ENCODE assay signal across 12 mouse cellular contexts in genomic region chr13:119400166-119400565, GRCm38 (mm10). TPM values are rescaled to one million over a fixed set of nuclear protein-coding genes. Genes with fewer than 3 reads are reported as not detected.
DNase-seq lines count a peak whose midpoint lies in the region; ATAC-seq and TF ChIP-seq lines count a peak whose summit lies in the region.
"Had no signal": no experiment of that assay in that cellular context is flagged by ENCODE, and none has a peak within 500 bp of the region (broad histone marks: within the 10 kb centered on the region; RNA-seq: fewer than 3 reads in every experiment).

No protein-coding gene starts in this region.

- H3K27ac ChIP-seq in liver, embryonic 14.5 days = no peak overlapping the region
- no peak overlapping the region for H3K27ac ChIP-seq in liver, embryonic 11.5 days (ENCODE audit: low read depth, low read length)
- no peak overlapping the region for H3K27ac ChIP-seq in midbrain, postnatal 0 days (ENCODE audit: low read depth, low read length)
- no peak overlapping the region for H3K27ac ChIP-seq in midbrain, embryonic 14.5 days (replicated peaks; ENCODE audit: low read depth, low read length)

- no peak overlapping the region for H3K4me2 ChIP-seq in liver, embryonic 14.5 days (ENCODE audit: low read depth)
- no peak overlapping the region for H3K4me2 ChIP-seq in liver, embryonic 11.5 days
- no peak overlapping the region for H3K4me2 ChIP-seq in midbrain, postnatal 0 days (ENCODE audit: low read depth, low read length, poor library complexity, severe bottlenecking)
- no peak overlapping the region for H3K4me2 ChIP-seq in midbrain, embryonic 14.5 days (ENCODE audit: low read length)

- no peaks in the 10 kb centered on the region for H3K9me3 ChIP-seq in liver, embryonic 14.5 days (ENCODE audit: control insufficient read depth, low read length)
- no peaks in the 10 kb centered on the region for H3K9me3 ChIP-seq in liver, embryonic 11.5 days (ENCODE audit: control insufficient read depth, low read length)
- no peaks in the 10 kb centered on the region for H3K9me3 ChIP-seq in midbrain, postnatal 0 days (ENCODE audit: low read length)
- H3K9me3 ChIP-seq in midbrain, embryonic 14.5 days (ENCODE audit: control insufficient read depth, low read length) = no peaks in the 10 kb centered on the region

- ATAC-seq in liver, embryonic 14.5 days (ENCODE audit: insufficient read depth) = no peak
- ATAC-seq in liver, embryonic 11.5 days (replicated peaks; ENCODE audit: low FRiP score) = no peak
- no peak for ATAC-seq in midbrain, postnatal 0 days (ENCODE audit: low FRiP score)
- ATAC-seq in midbrain, embryonic 14.5 days (ENCODE audit: low FRiP score, low TSS enrichment) = no peak
- ATAC-seq: Patski had no signal

- TF ChIP-seq CTCF in liver, embryonic 14.5 days (IDR thresholded peaks at IDR 0.05; ENCODE audit: low read depth) = peak; percentile 17; the same call in 1 of the 2 replicates
- TF ChIP-seq CTCF in midbrain, postnatal 0 days (IDR thresholded peaks at IDR 0.05) = no peak

- H3K36me3 ChIP-seq in liver, embryonic 14.5 days (replicated peaks; ENCODE audit: control insufficient read depth, insufficient read depth, low read depth) = no peaks in the 10 kb centered on the region
- no peaks in the 10 kb centered on the region; the same call in 1 of the 2 replicates for H3K36me3 ChIP-seq in liver, embryonic 11.5 days (ENCODE audit: control insufficient read depth, insufficient read depth, low read length)
- peaks cover 17% of the 10 kb centered on the region for H3K36me3 ChIP-seq in midbrain, postnatal 0 days (ENCODE audit: insufficient read depth, low read length)
- peaks cover 40% of the 10 kb centered on the region for H3K36me3 ChIP-seq in midbrain, embryonic 14.5 days (ENCODE audit: control insufficient read depth, insufficient read depth, low read length)

- H3K27me3 ChIP-seq in liver, embryonic 14.5 days (ENCODE audit: control insufficient read depth, insufficient read depth, low read length) = no peaks in the 10 kb centered on the region
- no peaks in the 10 kb centered on the region for H3K27me3 ChIP-seq in liver, embryonic 11.5 days (replicated peaks; ENCODE audit: control insufficient read depth, insufficient read depth, low read length)
- no peaks in the 10 kb centered on the region for H3K27me3 ChIP-seq in midbrain, postnatal 0 days (ENCODE audit: insufficient read depth, low read length)
- no peaks in the 10 kb centered on the region for H3K27me3 ChIP-seq in midbrain, embryonic 14.5 days (ENCODE audit: control insufficient read depth, insufficient read depth, low read length)
- H3K27me3 ChIP-seq: Patski had no signal

- DNase-seq in cerebellum, adult 8-10 months = peak; percentile 5
- DNase-seq in cerebellum, postnatal 25 days = no peak
- DNase-seq in liver, embryonic 14.5 days (ENCODE audit: low read depth in 3 of 3, low spot score in 3 of 3) = no peak
- no peak for DNase-seq in liver, embryonic 11.5 days (ENCODE audit: low spot score)
- DNase-seq in kidney, adult 9 months = peak; percentile 96
- DNase-seq in midbrain, postnatal 0 days (ENCODE audit: low spot score) = no peak
- DNase-seq in midbrain, embryonic 14.5 days = no peak
- no peak for DNase-seq in MN1 (ENCODE audit: low spot score)
- DNase-seq: spleen, adult 18-20 months; thymus, postnatal 14 days had no signal

- no peak overlapping the region for H3K4me3 ChIP-seq in liver, embryonic 14.5 days (ENCODE audit: insufficient read depth in 1 of 2, low read depth in 2 of 2, low read length in 2 of 2)
- H3K4me3 ChIP-seq in liver, embryonic 11.5 days (ENCODE audit: low read depth, low read length) = no peak overlapping the region
- H3K4me3 ChIP-seq in midbrain, postnatal 0 days (ENCODE audit: low read depth, low read length) = no peak overlapping the region
- no peak overlapping the region for H3K4me3 ChIP-seq in midbrain, embryonic 14.5 days (replicated peaks; ENCODE audit: low read depth, low read length)
- H3K4me3 ChIP-seq: erythroblast, embryonic 14.5 days had no signal

- no peak for TF ChIP-seq EP300 in liver, embryonic 14.5 days (IDR thresholded peaks at IDR 0.05; ENCODE audit: low read depth)

- H3K9ac ChIP-seq in liver, embryonic 14.5 days (replicated peaks) = no peak overlapping the region
- H3K9ac ChIP-seq in liver, embryonic 11.5 days (ENCODE audit: low read depth, low read length) = no peak overlapping the region
- no peak overlapping the region for H3K9ac ChIP-seq in midbrain, postnatal 0 days (replicated peaks; ENCODE audit: low read length, poor library complexity, severe bottlenecking)
- H3K9ac ChIP-seq in midbrain, embryonic 14.5 days (replicated peaks; ENCODE audit: low read length) = no peak overlapping the region

- H3K4me1 ChIP-seq in liver, embryonic 14.5 days (replicated peaks; ENCODE audit: control insufficient read depth in 2 of 2, insufficient read depth in 2 of 2, low read length in 1 of 2) = no peaks in the 10 kb centered on the region
- no peaks in the 10 kb centered on the region for H3K4me1 ChIP-seq in liver, embryonic 11.5 days (replicated peaks; ENCODE audit: control insufficient read depth, insufficient read depth, low read length)
- H3K4me1 ChIP-seq in midbrain, postnatal 0 days (ENCODE audit: insufficient read depth, low read length) = no peaks in the 10 kb centered on the region
- H3K4me1 ChIP-seq in midbrain, embryonic 14.5 days (ENCODE audit: control insufficient read depth, insufficient read depth, low read length) = no peaks in the 10 kb centered on the region

- WGBS in liver, embryonic 14.5 days (ENCODE audit: insufficient replicate concordance) = 81% methylated on average over 8 of the region's 8 CpGs
- WGBS in liver, embryonic 11.5 days = 88% methylated on average over 8 of the region's 8 CpGs
- WGBS in midbrain, postnatal 0 days = 86% methylated on average over 8 of the region's 8 CpGs
- 91% methylated on average over 8 of the region's 8 CpGs for WGBS in midbrain, embryonic 14.5 days

RNA-seq across cellular contexts. Expression of gene Paip1, which starts 28.2 kb away (rescaled TPM):
- polyA plus RNA-seq in liver, embryonic 14.5 days (2012; rRNA removed) = 6.1 and 9.5 TPM in 2 replicates
- polyA plus RNA-seq in liver, embryonic 14.5 days (2014; fragmentation: Nextera tagmentation; extraction: Ambion mirVana) = 19.1 and 20.1 TPM in 2 replicates
- 43.9 and 44.1 TPM in 2 replicates for polyA plus RNA-seq in liver, embryonic 11.5 days (2014; fragmentation: Nextera tagmentation; extraction: Ambion mirVana)
- total RNA-seq in midbrain, postnatal 0 days (2014; rRNA removed) = 113 and 114 TPM in 2 replicates
- 166 and 182 TPM in 2 replicates for polyA plus RNA-seq in midbrain, postnatal 0 days (2015; fragmentation: Nextera tagmentation; extraction: Ambion mirVana)
- 168 and 207 TPM in 2 replicates for polyA plus RNA-seq in midbrain, embryonic 14.5 days (2014; fragmentation: Nextera tagmentation; extraction: Ambion mirVana)

Comparison
In these comparisons a context has a peak if more than half of its experiments do, and no peak if none do; other contexts are left out.
1. DNase-seq: peak in cerebellum, adult 8-10 months (single experiment) and kidney, adult 9 months (single experiment); none in cerebellum, postnatal 25 days (0 of 2), liver, embryonic 14.5 days (0 of 3), liver, embryonic 11.5 days (single experiment), midbrain, postnatal 0 days (single experiment), midbrain, embryonic 14.5 days (single experiment) and MN1 (single experiment).